Mouse (Mus musculus) left cerebral cortex, postnatal 10 days (tissue): Measurements from ENCODE around the gene Col23a1. TPM values are rescaled to one million over a fixed set of nuclear protein-coding genes. Genes with fewer than 3 reads are reported as not detected.

ENCODE experiments used
- DNase-seq, 2 experiments: peaks; one replicate each; pipeline ENCODE4 v3.0.0; 2021 to 2022; ENCODE audit warnings: low spot score in 2 of 2, mixed read lengths in 1 of 2; ENCODE audit errors: extremely low spot score in 1 of 2
- intact Hi-C: fragments of 180-260 bp; cut with DNase I; formaldehyde crosslinking; loops from one replicate; pipeline ENCODE4 v1.15.1; 2025
- total RNA-seq, 2 experiments: library from RNA; stranded (reverse); gene quantifications; 2 replicates each; pipeline ENCODE4 v1.2.3; 2021

Gene Col23a1
- total RNA-seq, 2 experiments from 2014 or later: 12.1 to 12.4 TPM

DNA sequence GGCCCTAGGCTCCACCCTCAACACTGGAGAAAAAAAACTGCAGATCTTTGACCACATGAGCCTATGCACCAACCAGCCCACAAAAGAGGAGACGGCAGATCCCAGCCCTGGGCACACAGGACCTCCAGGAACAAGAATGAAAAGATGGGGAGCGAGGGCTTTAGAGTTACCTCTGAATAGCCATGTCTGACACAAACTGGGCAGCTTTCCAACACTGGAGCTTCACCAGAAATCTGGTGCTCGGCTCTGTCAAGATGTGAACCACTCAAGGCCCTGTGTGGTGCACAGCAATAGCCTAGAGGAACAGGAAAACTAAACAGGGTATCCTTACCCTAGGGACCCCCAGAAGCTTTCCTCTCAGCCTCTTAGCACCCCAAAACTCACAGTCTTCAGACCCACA lies 215.2 kb downstream of the Col23a1 start:
- intact Hi-C loops: no loop called here
- DNase-seq: peak in 1 of 2 experiments; percentile 59

DNA sequence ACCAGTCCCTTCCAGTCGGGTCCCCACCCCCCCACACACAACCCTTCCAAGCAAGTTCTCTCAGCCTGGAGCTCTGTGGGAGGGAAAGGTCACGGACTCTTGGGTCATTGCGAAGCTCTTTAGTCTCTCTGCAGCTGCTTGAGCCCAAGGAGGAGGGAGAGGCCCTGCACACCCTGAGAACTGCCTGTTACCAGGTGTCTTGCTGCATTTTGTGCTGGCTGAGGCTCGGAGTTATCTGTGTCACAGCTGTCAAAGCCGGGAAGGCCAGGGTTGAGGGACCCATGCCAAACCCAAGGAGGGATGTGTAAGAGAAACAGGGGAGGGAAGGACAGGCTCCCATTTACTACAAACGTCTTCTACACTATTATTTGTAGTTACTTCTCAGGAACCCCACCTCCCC lies 218.3 kb downstream of the Col23a1 start:
- no peak for DNase-seq
- intact Hi-C loops: no loop called here

GRCm38 (mm10) chr11:51509211-51509610 lies 219.5 kb downstream of the Col23a1 start:
- intact Hi-C loops: no loop called here
- DNase-seq: no peak

DNA sequence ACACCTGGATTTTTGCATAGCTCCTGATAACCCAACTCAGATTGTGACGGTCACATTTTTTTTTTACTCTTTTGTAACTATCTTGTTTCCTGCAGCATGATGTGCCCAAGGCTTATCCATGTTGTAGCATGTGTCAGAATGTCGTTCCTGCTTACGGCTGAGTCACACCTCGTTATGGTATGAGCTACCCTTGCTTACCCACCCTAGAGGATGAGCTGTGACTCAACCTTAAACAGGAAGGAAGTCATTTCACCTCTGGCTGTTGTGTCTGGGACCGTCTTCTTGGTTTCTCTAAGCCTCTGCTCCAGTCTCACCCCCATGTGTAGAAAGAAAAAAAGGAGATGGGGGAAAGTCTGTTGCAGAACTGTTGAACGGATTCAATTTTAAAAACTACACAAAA lies 223.3 kb downstream of the Col23a1 start:
- intact Hi-C loops: no loop called here
- DNase-seq: no peak

GRCm38 (mm10) chr11:51515346-51515745 lies 225.6 kb downstream of the Col23a1 start:
- no peak for DNase-seq
- intact Hi-C loops: no loop called here

GRCm38 (mm10) chr11:51518100-51518499 lies 228.4 kb downstream of the Col23a1 start:
- intact Hi-C loops: no loop called here
- no peak for DNase-seq

- DNase-seq: no peak
- intact Hi-C loops: no loop called here
These were observed 228.9 kb downstream of the Col23a1 start for GRCm38 (mm10) chr11:51518585-51518984.

GRCm38 (mm10) chr11:51521440-51521839 lies 231.7 kb downstream of the Col23a1 start:
- DNase-seq: no peak
- intact Hi-C loops: no loop called here

GRCm38 (mm10) chr11:51523215-51523614 lies 233.5 kb downstream of the Col23a1 start:
- no peak for DNase-seq
- intact Hi-C loops: no loop called here

GRCm38 (mm10) chr11:51523625-51524024 lies 233.9 kb downstream of the Col23a1 start:
- DNase-seq: no peak
- intact Hi-C loops: no loop called here

GRCm38 (mm10) chr11:51526631-51527161 lies 237.0 kb downstream of the Col23a1 start:
- intact Hi-C loops: no loop called here
- no peak for DNase-seq

DNA sequence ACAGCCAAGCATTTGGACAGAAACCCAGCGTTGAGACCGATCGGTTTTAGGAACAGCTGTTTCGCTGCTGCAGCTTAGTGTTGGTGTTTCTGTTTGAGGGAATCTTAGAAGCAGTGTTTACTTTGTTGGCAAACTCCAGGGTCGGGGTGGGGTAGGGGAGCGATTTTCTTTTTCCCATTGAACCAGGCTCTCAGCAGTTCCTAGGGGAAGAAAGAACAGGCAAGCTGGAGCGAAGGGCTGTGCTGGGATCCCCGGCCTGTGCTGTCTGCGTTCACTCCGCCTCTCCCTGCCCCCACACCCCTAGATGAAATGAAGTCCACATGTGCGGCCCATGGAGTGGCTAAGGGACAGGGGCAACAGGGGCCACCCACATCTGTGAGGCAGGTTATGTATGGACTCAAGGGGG lies 243.4 kb downstream of the Col23a1 start:
- no peak for DNase-seq
- intact Hi-C loops: loop anchor here (10.0 kb wide), 1 partner anchor 588 kb away; the partner anchor contains the start of gene 4933414I15Rik

- DNase-seq: peak in 1 of 2 experiments; percentile 51
- intact Hi-C loops: loop anchor here (1.0 to 10.0 kb wide), 2 partner anchors 245 to 590 kb away; partner anchors contain the start of genes 4933414I15Rik and Col23a1
These were observed 244.6 kb downstream of the Col23a1 start for GRCm38 (mm10) chr11:51534314-51534713.

- no peak for DNase-seq
- intact Hi-C loops: loop anchor here (1.0 to 10.0 kb wide), 3 partner anchors 211 to 594 kb away; partner anchors contain the start of genes 4933414I15Rik and Col23a1
These were observed 248.7 kb downstream of the Col23a1 start for GRCm38 (mm10) chr11:51538388-51538787.

DNA sequence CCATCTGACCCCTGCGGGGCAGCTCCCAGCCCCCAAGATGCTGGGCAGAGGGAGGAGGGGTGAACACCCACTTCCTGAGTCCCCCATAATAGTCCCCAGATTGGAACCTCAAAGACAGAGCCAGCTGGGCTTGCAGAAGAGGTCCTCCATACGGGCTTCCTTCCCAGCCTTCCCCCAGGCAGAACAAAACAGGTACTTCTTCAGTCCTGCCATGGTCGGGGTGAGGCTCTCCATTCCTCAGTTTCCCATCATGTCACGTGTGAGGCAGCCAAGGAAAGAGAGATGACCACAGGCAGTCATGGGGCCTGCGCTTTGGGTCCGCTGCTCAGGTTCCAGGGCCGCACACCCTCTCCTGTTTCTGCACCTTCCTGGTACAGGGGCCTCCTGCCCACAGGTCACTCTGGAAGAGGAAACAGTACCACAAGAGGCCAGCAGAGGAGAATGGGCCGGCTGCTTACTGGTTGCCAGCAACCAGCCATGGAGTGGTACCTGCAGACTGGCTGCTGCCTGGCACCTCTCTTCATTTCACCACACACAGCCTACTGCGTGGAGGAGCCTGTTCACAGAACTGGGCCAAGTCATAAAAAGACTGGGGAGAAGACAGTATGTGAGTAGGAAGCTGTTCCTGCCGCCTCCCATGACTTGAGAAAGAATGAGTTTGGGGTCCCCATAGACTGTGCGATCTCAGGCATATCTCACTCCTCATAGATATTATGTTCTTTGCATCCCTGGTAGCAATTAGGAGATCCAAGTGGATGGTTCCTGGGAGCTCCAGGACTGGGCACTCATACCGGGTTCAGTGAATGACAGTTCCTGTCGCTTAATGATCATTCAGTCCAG lies 249.4 kb downstream of the Col23a1 start:
- intact Hi-C loops: loop anchor here (1.0 to 10.0 kb wide), 3 partner anchors 212 to 594 kb away; partner anchors contain the start of genes 4933414I15Rik and Col23a1
- DNase-seq: no peak

- DNase-seq: peak; percentile 91 to 95
- intact Hi-C loops: loop anchor here (5.0 to 10.0 kb wide), 2 partner anchors 213 to 595 kb away; partner anchors contain the start of gene 4933414I15Rik
These were observed 250.1 kb downstream of the Col23a1 start for GRCm38 (mm10) chr11:51539759-51540282.

GRCm38 (mm10) chr11:51542424-51542823 lies 252.7 kb downstream of the Col23a1 start:
- intact Hi-C loops: no loop called here

GRCm38 (mm10) chr11:51543487-51544050 lies 253.8 kb downstream of the Col23a1 start:
- intact Hi-C loops: no loop called here
- DNase-seq: no peak

More at GRCm38 (mm10) chr11:51542424-51542823, 252.7 kb downstream of the Col23a1 start:
- DNase-seq: no peak

GRCm38 (mm10) chr11:51544413-51544812 lies 254.7 kb downstream of the Col23a1 start:
- intact Hi-C loops: no loop called here
- DNase-seq: no peak
